Mouse (Mus musculus): ENCODE measurements around the gene Lhx2.

The Lhx2 gene

DNA sequence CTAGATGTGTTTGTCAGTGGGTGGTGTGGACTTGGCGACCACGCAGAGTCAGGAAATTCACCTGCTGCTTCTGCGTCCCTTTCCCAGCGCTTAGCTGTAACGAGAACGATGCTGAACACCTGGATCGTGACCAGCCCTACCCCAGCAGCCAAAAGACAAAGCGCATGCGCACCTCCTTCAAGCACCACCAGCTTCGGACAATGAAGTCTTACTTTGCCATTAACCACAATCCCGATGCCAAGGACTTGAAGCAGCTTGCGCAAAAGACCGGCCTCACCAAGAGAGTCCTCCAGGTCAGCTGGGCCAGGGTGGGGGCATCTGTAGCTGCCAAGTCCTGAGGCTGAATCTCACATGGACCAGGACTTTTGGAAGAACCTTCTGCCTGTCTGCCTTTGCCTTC lies 20.7 kb downstream of the Lhx2 start:
- DNase-seq = no peak

DNA sequence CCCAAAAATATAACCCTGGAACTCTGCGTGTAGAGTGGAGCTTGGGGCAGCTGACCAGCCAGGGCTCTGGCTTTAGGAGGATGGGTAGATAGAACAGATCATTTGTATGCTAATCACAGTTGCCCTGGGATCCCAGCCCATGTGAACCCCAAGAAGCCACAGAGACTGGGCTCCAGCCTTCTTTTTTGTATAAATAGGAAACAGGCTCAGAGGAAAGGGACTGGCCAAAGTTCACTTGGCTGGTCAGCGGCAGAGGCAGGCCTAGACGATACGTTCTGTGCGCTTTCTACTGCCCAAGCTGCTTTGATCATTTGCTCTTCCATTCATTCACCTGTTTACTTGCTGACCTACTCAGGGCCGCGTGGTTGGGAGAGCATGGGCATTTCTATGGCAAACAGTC lies 27.1 kb downstream of the Lhx2 start:
- DNase-seq = peak; percentile 7

DNA sequence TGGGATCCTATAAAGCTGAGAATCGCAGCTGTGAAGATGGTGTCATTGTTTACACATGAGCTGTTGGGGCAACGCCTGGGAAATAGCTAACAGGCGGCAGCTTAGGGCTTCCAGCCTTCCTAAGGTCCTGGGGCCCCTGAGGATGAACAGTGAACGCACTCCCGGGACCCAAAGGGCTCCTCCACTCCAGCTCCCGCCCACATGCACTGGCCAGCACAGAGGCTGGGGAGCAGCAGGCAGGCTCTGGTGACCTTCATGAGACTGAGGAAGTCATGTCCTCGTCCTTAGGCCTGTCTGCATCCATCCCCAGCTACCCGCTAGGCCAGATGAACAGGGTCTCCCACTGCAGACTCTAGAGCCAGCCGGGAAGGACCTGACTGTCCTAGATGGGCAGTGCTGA lies 27.9 kb downstream of the Lhx2 start:
- peak; percentile 28 for DNase-seq

DNA sequence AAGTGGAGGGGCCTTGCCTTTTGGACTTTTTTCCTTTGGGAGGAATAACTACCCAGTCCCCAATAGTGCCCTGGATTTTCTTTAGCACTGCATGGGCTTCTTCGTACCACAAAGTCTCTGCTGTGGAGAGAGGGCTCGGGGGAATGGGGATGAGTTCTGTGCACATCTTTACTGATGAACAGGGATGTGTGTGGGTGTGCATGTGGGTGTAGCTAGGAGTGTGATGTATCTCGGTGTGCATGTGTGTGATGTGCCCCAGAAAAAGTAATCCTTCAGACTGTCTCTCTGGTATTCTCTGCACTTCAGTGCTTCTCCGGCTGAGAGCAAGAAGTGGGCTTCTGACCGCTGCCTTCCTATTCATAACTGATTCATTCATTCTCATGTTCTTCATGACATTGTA lies 28.8 kb downstream of the Lhx2 start:
- no peak for DNase-seq

DNA sequence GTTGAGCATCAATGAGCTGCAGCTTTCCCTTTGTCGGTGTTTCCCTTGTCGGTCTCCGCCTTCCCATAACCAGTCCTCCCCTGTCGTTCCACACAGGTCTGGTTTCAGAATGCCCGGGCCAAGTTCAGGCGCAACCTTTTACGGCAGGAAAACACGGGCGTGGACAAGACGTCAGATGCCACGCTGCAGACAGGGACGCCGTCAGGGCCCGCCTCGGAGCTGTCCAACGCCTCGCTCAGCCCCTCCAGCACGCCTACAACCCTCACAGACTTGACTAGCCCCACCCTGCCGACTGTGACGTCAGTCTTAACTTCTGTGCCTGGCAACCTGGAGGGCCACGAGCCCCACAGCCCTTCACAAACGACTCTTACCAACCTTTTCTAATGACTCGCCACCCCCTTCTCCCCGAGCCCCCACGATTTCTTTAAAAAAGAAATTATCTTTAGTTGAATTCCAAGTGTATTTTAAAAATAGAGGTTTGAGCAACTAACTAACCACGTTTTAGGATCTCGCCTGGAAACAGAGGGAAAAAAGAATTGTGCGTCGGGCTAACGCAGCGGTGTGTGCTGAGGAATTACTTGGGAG lies 29.8 kb downstream of the Lhx2 start:
- DNase-seq = no peak

DNA sequence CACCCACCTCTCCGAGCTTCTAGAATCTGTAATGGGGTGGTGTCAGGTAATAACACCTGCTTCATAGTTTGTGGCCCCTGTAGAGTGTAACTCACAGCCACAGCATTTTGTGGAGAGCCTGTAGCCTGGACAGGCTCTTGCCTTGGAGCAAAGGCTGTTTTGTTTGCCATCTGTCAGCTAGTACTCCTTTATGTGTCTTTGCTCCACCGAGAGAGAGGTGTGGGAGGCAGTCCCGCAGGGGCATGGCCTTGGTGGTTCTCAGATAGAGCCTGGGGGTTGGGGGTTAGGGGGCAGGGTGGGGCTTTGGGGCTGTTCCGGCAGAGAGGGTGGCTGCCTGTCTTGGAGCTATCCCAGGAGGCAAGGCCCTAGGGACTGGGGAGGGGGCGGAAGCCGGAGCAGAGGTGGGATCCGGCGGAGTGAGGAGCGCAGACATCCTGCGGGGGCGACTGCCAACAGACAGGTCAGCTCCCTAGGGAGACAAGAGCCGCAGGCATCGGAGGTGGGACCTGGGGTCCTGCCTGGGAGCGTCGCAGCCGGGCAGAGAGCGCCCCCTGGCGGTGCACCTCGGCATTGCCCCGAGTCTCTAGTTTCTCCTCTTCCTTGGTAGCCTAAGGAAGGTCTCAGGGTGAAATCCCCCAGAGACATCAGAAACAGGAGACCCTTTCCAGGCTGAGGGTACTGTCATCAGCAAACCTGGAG lies 36.7 kb downstream of the Lhx2 start:
- DNase-seq = peak; percentile 82

DNA sequence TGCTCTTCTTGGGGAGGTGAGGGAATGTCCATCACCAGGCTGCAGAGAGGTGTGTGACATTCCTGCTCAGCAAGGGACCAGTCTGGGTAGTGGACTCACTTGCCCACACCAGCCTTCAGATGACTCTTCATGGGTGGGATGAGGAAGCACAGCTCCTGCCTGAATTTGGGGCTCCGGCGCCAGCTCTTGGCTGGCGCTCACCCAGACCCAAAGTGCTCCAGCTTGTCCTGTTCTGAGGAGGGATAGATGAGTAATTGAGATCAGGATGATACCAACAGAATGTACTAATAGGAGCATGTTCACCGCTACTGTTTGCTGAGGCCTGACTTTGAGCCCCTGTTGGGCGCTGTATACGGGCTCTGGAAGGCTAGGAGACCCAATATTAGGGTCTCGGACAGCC lies 38.2 kb downstream of the Lhx2 start:
- DNase-seq = no peak

DNA sequence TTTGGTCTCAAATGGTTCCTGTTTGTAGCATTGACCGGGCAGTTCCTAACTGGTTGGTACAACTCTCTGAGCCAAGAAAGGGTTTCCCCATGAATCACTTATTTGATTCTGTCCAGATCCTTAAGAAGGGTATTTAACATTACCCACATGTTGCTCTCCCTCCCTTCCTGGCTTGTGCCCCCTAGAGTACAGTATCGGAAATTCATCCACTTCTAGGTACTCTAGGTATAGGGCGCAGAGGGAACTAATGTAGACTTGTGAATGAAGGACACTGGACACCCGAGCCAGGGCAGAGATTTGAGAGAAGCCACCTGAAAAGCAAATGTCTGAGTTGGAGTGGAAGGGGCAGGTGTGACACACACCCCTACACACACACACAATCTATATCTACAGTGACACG lies 39.3 kb downstream of the Lhx2 start:
- DNase-seq = peak; percentile 63

DNA sequence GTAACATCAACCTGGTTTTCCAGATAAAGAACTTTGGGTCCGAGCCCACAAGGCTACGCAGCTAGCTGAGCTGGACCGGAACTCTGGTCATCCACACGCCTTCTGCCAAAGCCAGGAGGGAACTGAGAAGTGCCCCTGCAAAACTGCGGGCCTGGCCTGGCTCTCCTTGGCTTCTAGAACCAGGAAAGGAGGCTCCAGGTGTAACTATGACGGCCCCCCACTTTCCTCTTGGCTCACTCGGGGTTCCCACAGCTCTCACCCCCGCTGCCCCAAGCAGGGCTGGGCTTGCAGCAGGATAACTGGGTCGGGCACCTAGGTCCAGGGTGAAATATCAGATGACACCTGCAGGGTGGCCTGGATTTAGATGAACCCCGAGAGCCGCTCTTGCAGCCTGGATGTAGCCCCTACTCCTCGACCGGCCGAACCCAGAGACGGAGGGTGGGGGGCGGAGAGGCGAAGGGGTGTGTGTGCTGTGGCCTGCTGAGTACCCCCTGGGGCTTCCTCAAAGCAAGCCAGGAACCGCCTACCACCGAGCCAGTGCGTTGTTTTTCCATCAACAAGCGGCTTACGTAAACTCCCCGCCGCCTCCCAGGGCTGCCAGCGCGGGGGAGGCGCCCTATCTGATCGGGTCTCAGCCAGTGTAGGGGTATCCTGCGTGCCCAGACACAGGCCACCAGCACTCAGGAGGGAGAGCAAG lies 39.9 kb downstream of the Lhx2 start:
- peak; percentile 58 for DNase-seq

DNA sequence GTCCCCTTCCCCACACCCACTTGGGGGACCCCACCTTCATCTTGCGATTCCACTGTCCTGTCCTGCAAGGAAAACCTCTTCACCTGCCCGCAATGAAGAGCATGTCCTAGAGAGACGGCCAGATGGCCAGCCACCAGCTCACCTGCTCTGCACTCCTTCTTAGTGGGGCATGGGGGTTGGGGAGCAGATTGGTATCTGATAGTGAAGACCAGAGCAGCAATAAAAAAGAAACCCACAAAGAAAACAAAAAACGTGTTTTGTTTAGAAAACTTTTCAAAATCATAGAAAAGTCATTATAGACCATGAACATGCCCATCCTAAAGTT lies 40.4 kb downstream of the Lhx2 start:
- no peak for DNase-seq

DNA sequence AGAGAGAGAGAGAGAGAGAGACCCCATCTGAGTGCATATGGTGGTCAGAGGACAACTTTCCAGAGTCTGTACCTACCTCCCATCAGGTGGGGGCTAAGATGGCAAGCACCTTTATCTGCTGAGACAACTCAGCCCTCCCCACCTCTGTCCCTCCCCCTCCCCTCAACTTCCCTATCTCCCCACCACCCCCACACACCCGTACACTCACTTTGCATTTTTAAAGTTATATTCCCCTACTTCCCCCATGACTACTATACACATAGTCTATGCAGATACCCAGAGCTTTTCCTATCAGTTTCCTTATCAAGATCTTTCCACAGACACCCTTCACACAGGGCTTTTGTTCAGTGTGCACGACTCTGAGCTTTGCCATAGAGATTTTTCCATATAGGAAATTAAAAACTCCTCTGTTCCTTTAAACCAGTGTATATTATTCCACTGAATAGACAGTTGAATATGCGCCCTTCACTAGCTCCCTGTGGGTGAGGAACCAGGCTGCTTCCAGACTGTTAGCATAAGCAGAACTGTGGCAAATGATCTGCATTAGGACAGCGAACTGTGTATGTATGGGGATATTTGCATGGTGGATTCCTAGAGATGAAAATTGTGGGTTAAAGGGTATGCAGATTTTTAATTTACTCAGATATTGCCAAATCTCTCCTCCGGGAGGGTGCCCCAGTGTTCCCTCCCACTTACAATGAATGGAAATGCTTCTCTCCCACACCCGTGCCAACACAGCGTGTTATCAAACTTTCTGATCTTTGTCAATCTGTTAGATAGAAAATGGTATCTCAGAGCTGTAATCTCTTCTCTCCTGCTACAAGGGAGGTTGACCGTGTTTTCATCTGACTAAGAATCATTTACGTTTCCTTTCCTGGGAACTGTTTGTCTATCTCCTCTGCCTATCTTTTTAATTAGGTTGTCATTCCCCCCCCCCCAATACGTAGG lies 41.3 kb downstream of the Lhx2 start:
- DNase-seq = no peak

DNA sequence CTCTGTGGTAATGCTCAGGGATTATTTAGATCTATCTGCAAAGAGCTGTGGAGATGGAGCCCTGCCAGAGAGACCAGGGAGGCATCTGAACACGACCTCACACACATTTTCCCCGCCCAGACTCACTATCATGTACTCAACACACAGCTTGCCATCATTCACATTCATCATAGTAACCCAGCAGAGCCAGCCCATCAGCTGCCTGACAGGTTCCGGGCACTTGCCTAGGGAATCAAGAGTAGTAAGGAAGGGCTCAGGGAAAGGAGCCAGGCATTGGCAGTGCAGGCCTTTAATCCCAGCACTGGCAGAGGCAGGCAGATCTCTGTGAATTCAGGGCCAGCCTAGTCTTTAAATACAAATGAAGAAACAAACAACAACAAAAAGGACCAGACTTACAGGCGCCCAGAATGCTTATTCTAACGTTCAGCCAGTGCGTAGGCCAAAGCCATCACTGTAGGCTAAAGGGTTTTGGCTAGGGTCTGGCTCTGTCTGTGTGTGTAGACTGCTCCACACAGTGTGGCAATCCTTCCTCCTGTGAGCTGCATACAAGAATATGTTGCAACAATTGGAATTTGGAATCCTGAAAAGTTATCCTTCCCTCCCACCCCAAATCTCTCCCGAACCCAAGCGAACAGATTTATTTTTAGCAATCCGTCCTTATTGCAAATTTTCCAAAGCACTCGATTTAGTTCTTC lies 48.6 kb downstream of the Lhx2 start:
- no peak for DNase-seq

DNA sequence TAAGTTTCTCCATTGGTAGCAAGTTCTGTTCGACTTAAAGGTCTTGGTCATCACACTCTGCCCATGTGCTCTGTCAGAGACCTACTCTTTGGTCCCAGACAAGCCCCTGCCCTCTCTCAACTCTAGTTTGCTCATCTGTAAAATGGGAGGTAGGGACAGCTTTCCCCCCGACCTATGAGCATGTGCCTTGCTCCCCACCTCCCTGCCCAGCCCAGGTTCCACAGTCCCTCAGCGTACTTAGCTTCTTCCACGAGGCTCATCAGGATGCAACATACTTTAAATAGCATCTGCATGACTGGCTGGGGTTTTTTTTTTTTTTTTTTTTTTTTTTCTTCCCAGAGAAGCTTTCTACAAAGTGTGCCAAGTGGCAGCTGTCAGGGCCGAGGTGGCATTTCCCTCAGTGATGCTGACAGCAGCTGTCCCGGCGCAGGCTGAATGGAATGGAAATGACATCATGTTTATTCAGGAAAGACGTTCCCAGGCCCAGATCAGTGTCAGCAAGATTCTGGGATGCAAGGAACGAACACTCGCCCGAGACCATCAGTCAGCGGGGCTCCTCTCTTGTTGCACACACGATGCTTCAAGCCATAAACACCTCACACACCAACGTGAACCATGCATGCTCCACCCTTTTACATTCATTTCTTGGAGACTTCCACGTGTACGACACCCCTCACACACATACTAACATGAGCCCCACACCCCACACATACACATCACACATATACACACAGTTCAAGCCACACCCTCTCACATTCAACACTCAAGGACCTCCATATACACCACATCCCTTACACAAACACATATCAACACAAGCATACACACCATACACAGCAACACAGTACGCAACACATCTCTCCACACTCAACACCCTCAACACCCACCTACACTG lies 56.1 kb downstream of the Lhx2 start:
- DNase-seq = peak; percentile 62

DNA sequence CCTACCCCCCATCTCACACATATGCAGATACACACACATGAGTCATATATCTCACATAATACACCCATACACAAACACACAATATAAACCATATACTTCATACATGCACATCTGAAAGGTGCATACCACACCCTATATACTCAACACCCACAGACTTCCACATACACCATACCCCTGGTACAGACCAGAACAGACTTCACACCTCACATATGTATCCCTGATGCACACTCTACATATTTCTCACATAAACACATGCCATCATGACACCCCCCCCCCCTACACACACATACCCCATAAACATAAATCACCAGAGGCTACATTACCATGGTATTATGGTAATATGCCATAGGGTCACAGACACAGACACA lies 56.8 kb downstream of the Lhx2 start:
- DNase-seq = no peak

DNA sequence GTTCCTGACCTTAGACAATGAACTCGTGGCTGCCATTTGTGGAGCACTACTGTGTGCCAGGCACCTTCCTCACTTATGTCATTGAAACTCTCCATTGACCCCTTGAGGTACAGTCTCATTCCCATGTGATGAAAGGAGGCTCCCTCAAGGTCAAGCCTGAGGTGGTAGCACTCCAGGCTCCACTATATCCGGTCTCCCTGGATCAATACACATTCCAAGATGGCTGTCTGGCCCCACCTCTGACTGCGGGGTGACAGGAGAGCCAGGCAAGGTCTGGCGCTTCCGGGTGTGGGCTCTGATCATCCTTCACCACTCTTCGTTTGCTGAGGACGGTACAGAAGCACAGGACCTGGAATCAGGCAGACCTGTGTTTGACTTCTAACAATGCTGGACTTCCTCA lies 58.2 kb downstream of the Lhx2 start:
- no peak for DNase-seq

DNA sequence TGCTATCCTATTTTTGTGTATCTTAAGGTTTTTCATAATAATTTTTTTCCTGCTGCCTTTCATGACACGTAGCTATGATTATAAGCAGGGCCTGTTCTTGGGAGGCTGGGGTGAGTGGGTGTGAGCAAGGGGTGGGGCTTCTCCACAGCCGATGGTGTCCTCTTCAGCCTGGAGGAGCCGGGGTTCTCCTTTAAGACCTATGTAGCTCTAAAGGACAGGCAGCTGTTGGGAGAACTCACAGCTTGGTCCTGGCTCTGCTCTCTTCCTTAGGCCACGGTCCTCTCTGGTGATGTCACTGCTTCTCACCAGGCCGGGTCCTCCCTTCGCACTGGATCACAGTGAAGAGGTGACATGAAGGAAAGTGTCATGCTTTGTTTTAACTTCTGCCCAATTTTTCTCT lies 58.8 kb downstream of the Lhx2 start:
- no peak for DNase-seq

DNA sequence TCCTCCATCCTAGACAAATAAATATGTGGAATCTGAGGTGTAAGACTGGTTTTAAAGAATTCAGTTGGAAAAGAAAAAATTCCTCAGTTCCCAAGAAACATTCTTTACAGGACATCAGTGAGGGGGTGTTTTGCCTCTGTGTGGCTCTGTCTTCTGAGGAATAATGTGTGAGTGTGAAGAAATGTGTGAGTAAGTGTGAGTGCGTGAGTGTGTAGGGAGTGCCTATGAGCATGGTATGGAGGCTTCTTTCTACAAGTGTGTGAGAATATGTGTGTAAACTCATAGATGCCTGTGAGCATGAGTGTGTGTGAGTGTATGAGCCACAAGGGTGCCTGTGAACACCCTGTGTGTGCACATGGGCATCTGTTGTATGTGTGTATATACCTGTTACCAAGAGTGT lies 63.5 kb downstream of the Lhx2 start:
- no peak for DNase-seq

DNA sequence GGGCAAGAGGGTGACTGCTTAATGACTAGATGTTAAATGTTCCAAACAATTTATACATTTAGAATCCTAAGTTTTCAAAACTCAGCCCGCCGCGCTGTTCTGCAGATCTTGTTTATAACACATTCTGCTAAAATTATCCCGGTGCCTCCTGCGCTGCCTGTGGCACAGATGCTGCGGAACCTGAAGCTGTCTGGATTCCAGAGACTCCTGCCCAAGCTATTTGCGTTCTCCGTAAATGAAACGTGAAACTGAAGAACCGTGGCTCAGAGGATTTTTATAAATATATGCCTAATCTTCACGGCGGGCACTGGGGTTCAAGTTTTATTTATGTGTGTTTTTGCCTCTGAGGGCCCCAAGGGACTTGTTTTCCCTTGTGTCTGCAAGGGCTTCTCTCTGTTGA lies 64.2 kb downstream of the Lhx2 start:
- DNase-seq = no peak

DNA sequence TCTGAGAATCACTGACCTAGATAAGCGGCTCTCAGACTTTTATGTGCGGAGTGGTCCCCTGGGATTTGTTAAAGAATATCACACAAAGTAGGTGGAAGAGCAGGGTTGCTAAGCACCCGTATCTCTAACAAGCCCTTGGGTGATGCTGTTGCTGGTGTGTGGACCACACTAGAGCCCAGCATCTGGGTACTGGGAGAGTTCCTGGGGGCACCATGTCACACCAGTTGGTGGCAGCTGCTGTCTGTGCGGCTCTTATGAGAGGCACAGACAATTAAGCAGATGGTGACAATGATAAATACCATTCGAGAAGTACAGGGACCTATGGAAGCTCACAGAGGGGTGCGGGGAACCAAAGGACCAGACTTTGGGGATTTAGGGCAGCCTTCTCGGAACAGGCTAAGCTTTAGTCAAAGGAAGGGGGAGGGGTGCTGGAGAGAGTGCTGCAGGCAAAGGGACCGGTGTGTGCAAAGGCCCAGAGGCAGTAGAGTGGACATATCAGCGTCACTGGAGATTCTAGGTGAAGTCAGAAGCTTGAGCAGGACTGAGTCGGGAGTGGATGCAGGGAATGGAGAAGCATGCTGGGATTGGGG lies 65.0 kb downstream of the Lhx2 start:
- peak; percentile 76 for DNase-seq

DNA sequence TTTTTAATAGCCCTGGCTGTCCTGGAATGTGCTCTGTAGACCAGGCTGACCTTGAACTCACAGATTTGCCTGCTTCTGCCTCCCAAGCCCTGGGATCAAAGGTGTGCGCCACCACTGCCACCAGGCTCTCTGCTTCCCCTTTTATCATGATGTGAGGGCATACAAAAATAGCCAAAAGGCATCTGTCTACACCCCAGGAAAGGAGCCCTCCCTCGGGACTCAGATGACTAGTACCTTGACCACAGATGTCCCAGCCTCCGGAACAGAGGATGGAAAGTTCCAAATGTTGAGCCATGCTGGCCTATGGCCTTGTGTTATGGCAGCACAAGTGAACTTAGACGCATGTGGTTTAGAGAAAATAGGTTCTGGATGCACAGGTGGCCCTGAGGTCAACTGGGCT lies 66.3 kb downstream of the Lhx2 start:
- DNase-seq = no peak

DNA sequence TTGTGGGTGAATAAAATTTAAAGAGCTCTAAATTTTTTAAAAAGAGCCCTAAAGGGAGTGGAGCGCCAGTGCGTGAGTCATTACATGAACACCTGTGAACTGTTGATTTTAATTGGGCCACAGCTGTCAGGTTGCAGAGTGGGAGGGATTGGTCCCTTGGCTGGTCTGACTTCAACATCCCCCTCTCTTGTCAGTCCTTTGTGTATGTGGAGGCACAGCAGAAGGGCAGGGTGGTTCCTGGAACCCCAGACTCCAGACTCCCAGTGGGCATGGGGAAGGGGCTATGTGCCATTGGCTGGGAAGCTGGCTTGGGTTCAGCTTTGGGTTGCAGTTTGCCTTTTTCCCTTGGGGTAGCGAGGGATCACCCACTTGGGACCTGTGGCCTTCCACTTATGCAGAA lies 70.2 kb downstream of the Lhx2 start:
- DNase-seq = no peak

DNA sequence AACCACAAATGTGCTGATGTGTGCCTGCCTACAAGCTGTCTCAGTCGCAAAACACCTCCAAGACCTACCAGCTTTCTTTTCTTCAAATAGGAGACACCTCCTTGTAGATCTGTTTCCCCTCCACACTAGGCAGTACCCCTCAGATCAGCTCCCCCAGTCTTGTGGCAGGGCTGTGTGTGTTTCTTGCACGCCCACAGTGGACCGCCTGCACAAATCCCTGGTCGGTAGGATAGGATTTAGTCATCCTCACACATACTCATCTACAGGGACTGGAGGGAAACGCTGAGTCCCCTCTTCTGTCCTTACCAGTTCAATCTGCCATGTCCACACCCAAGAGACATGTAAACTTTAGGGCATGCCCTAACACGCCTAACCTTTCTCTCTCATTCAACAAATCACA lies 71.1 kb downstream of the Lhx2 start:
- no peak for DNase-seq

All from retina, postnatal 1 day (tissue).